Mouse (Mus musculus): ENCODE measurements around the gene Ift172.

Ift172 gene

DNA sequence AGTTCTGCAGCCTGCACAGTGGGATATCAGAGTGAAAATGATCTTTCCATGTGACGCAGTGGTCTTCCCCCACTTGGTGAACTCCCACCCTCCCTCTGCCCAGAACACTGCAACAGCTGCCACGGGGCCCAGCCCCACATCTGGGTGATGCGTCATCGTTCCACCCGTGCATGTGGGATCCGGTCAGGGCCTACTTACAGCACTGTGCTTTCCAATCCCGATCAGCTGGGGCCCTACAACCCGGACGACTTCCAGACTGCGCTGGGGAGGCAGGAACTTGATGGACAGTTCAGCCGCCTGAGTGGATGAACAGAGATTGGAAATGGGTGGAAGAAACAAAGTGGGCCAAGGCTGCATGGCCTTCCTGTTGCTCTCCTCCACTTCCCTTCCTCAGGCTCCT is 33.3 kb downstream of the Ift172 start:
- DNase-seq (ENCODE audit: low spot score in 2 of 2) = no peak

DNA sequence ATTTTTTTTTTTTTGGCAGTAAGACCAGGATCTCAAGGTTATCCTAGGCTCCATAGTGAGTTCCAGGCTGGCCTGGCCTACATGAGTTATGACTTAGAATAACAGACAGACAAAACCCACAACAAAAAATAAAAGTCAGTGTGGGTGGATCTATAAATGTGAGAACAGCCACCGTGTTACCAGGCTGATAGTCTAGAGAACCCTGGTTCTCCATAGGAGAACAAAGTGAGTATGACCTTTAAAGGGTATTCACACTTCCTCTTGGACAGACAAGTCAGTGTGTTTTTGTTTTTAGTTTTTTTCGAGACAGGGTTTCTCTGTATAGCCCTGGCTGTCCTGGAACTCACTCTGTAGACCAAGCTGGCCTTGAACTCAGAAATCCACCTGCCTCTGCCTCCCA is 34.9 kb downstream of the Ift172 start:
- DNase-seq (ENCODE audit: low spot score in 2 of 2) = no peak

DNA sequence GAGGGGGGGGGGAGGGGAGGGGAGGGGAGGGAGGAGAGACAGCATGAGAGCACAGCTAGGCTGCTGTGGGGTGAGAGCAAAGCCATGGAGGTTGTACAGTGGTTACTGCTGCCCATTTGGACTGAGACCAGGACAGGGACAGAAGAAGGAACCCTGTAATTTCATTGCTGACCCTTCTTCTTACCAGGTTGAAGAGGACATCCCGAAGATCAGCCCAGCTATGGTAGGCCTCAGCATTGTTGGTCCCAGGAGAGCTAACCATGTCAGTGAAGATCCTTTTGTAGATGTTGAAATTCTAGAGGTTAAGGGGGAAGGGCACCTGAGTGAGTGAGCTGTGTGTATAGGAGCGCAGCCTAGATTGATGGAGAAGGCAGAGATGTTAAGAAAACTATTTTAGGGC is 35.5 kb downstream of the Ift172 start:
- no peak for DNase-seq (ENCODE audit: low spot score in 2 of 2)

DNA sequence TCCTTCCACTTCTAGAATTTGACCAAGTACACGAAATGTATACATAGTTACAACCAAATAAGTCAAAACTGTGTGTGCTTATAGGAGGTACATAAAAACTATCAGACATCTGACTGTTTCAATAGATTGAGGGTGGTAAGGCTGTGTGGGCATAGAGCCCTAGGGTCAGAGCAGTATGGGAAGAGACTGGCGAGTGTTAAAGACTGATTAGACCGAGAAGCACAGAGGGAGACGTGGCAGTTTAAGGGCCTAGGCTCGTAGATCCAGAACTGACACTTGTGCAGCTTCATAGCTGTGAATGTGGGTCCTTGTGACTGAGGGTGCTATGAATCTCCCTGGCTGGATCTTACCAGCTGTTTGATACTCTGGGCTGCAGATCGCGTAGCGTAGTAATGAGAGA is 36.0 kb downstream of the Ift172 start:
- no peak for DNase-seq (ENCODE audit: low spot score in 2 of 2)

DNA sequence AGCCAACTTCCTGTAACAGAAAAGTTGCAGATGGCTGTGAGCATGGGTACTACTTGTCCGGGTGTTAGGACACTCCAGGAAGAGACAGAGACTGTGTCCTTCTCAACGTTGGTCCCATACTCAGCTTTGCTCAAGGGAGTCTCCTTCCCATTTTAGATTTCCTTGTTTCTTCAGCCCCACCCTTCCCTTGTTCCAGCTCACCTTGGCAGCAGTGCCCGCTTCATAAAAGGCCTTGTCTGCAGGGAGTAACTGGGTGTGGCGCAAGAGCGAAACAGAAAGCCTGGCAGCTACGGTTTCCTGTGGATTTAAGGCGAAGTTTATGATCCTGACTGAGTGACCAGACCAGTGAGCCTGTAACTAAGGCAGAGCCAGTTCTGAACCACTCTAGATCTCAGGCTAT is 36.5 kb downstream of the Ift172 start:
- DNase-seq (ENCODE audit: low spot score in 2 of 2) = no peak

DNA sequence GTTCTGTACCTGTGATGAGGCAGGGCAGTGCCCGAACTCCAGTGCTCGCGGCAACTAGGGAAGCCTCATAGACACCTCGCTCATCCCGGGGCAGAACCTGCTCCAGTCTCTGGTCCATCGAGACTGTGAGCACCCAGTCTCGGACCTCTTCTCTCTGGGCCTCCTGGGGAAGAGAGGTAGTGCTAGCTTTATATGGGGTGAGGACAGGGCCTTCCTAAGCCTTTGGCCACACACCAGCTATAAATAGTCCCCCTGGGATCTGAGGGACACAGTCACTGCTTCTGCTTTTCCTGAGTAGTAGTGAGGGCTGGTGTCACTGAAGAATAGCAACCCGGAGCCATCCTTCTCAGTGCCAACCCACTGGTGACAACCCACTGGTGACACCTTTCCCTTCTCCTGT is 37.1 kb downstream of the Ift172 start:
- DNase-seq (ENCODE audit: low spot score in 2 of 2) = no peak

DNA sequence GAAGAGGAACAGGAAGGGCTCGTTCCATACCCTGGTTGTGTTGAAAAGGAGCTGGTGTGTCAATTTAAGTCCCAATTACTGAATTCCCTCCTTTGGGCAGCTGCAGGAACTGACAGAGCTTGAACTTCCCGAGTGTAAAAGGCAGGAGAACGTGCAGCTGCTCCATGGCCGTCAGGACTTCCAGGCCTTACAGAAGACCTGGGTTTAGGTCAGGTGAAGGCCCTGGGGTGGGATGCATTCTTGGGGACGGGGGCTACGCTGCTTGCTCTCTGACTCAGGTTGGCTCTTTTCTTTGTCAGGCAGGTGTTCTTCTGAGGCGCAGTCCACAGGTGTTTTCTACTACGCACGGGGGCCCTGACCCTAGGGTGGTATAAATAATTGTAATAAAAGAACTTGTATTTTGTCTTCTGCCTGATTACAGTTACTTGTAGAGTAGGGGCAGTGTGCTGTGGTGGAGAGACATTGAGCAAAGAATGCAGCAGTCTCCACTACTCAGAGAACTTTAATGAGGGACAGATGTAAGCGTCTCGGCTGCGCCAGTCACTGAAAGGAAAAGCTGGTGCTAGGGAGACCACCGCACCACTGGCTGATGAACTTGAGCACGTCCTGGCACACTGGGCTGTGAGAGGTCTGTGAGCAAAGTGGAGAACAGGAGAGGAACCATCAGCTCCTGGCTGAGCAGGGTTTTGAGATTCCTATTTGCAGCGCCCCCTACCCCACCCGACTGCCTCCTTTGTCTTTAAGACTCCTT is 37.9 kb downstream of the Ift172 start:
- DNase-seq (ENCODE audit: low spot score in 2 of 2) = no peak

DNA sequence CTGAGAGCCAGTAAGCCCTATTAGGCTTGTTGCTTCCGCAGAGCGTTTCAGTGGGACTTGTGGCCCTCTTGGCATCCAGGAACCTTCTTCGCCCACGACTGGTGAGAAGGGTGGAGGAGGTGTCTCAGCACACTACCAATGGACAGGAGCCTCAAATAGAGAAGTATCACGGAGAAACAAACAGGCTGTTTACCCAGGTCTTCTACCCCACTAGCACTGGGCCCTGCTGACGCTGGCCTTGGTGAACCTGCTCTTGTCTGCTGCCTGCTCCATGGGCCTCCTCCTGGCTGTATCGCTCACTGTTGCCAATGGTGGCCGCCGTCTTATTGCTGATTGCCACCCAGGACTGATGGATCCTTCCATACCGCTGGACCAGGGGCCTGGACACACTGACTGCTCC is 38.8 kb downstream of the Ift172 start:
- no peak for DNase-seq (ENCODE audit: low spot score in 2 of 2)

DNA sequence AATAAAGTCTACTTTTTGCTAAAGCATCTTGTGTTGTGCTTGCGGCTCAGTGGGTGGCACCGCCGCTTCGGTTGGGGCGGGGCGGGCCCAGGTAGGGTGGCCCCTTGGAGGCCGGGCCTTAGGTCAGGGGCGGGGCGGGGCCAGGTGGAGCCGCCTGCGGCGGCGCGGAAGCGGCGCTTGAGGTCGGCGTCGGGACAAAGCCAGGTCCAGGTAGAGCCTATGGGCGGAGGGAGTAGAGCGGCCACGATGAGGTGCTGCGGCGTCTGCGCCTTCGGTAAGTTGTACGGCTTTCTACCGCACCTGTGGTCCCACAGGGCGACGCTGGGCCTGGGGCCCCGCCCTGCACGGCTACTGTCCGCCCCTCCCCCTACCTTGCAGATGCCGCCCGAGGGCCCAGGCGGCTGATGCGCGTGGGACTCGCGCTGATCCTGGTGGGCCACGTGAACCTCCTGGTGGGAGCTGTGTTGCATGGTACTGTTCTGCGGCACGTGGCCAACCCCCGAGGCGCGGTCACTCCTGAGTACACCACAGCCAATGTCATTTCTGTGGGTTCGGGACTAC is 39.3 kb downstream of the Ift172 start, which contains the start of gene Krtcap3:
TSS of gene Krtcap3 (plus strand) at position 151 of the 561 bp plus-strand sequence.
- no peak for DNase-seq (ENCODE audit: low spot score in 2 of 2)

DNA sequence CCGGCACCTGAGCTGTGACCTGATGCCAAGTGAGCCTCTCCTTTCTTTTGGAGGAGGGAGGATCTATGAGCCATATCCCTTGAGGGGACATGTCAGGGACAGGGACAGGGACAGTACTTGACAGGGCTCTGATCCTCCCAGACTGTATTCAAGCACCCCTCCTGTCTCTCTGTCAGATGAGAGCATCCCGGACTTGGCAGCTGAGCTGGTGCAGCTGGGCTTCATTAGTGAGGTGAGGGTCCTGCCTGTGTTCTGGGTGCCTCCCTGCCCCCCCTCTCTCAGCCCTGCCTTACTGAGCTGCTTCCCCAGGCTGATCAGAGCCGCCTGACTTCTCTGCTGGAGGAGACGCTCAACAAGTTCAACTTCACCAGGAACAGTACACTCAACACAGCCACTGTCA is 40.2 kb downstream of the Ift172 start:
- no peak for DNase-seq (ENCODE audit: low spot score in 2 of 2)

DNA sequence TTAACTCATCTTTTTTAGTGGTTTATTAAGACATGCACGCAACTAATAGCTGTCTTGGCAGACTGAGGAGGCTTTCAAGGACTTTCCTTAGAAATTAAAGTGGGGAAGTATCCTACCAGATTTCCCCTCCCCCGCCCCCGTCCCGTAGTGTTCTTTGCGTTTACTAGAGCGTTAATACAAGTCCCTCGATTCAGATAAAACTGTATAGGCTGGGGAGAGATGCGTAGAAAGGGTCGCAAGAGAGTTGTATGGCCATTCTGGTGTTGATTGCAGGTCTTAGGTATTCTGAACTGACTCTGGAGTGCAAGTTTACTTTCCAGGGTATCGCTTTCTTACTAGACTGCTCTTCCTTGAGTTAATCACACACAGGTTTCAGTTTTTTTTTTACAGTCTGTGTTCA is 48.7 kb downstream of the Ift172 start:
- DNase-seq (ENCODE audit: low spot score in 2 of 2) = no peak

DNA sequence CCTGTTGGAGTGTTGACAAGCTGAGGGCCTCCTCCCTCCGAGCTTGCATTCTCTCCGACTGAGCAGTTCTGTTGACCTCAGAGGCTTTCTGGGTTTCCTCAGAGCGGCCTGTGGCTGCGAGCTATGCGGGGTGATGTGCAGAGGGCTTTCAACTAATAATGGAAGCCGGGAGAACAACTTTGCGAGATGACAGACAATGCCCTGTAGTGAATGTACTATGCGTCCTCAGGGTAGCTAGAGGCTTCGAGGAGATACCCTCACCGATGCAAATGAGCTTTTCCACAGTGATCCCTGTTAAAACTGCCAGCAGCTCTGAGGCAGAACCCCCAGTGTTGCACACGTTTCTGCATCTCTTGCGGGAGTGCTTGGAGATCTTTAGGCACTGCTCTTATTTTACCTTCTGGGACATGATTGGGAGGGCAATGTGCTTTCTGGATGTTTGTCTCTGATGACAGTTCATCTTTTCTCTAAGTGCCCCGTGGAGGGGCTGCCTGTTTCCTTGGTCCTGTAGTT is 49.3 kb downstream of the Ift172 start:
- DNase-seq (ENCODE audit: low spot score in 2 of 2) = no peak

DNA sequence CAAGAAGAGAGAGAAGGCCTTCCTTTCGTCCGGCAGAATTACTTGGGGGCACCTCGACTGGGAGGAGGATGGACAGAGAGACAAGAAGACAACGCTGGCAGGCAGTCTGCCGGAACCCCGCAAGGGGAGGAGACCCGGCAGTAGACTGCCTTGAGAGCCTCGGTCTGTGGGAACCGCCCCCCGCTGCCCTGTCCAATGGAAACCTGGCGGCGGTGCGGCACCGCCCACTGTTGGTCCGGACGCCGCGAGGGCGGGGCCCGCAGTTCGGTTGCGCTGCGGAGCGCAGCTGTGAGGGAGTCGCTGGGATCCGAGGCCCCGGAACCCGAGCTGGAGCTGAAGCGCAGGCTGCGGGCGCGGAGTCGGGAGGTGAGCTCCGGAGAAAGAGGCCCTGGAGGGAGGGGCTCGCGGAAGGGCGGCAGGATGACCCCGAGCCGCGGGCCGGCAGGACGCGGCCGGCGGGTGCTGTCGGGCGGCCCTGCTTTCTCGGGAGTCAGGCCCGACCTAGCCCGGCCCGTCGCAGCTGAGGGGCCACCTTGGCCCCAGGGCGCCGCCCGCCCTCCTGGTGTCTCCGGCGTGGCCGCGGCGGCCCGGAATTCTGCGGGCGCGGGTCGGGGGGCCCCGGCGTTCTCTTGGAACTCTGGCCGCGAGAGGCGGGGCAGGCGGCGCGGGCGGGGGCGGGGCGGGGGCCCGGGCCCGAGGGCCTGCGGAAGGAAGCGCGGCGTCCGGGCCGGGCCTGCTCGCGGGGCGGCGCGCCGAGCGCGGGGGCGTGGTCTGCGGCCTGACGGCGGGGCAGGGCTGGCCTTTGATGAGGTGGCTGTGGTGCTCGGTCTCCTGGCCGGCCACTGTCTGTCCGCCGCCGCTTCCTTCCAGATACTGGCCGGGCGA is 50.0 kb downstream of the Ift172 start, which contains the start of the genes Nrbp1 and Gm9970:
TSS of gene Nrbp1 (plus strand) at position 228 of the 885 bp plus-strand sequence.
TSS of gene Gm9970 (minus strand) at position 596 of the 885 bp plus-strand sequence.
- peak; percentile 87 to 93 for DNase-seq (ENCODE audit: low spot score in 2 of 2)

DNA sequence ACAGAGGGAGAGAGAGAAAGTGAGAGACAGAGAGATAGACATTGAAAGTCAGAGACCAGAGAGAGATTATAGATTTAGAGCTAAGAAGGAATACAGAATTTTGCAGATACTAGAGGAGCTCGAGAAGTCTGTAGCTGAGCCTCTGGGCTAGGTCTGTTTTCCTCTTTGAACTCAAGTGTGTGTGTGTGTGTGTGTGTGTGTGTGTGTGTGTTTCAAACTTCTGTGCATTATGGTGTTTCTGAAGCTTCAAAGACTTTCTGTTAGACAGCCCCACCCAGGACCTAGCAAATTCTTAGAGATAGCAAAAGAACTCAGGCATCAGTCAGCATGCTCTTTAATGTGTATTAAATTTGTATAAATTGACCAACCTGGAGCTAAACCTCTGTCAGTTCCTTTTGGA is 64.3 kb downstream of the Ift172 start:
- no peak for DNase-seq (ENCODE audit: low spot score in 2 of 2)

DNA sequence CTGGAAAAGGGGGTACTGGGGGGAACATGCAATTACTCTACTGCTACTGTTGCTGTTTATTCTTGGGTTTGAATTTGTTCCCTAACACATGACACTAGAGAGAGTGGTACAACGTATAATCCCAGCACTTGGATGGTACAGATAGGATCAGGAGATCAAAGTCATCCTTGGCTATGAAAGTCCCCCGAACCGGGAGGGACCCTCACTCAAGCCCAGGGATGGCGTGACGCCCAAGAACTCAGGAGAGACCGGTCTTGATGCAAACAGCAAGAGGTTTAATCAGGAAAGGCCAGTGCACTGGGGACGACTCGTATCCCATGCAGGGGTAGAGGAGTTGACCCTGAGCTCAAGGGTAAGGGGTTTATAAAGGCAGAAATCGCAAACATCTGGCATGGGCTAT is 68.2 kb downstream of the Ift172 start:
- no peak for DNase-seq (ENCODE audit: low spot score in 2 of 2)

DNA sequence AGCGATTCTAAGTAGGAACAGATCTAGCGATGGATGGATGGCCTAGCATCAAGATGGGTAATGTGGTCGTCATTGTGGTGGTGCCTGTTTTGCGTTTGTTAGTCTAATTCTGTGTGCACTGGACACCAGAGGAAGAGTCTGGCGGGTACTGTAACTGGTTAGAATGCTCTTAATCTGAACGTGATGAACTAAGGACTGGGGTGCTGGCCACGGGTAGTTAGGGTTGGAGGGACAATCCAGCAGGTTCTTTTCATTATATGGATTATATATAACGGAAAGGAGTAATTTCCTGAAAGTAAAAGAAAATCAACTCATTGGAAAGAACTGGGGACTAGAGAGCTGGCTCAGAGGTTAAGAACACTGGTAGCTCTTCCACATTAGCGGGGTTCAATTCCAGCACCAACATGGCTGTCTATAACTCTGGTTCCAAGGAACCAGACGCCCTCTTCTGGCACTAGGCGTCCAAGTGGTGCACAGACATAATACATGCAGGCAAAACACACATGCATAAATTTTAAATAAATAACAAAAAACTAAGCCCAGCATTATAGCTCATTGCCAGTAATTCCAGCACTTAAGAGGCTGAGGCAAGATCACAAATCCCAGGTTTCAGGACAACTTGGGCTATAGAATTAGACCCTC is 69.5 kb downstream of the Ift172 start:
- no peak for DNase-seq (ENCODE audit: low spot score in 2 of 2)

DNA sequence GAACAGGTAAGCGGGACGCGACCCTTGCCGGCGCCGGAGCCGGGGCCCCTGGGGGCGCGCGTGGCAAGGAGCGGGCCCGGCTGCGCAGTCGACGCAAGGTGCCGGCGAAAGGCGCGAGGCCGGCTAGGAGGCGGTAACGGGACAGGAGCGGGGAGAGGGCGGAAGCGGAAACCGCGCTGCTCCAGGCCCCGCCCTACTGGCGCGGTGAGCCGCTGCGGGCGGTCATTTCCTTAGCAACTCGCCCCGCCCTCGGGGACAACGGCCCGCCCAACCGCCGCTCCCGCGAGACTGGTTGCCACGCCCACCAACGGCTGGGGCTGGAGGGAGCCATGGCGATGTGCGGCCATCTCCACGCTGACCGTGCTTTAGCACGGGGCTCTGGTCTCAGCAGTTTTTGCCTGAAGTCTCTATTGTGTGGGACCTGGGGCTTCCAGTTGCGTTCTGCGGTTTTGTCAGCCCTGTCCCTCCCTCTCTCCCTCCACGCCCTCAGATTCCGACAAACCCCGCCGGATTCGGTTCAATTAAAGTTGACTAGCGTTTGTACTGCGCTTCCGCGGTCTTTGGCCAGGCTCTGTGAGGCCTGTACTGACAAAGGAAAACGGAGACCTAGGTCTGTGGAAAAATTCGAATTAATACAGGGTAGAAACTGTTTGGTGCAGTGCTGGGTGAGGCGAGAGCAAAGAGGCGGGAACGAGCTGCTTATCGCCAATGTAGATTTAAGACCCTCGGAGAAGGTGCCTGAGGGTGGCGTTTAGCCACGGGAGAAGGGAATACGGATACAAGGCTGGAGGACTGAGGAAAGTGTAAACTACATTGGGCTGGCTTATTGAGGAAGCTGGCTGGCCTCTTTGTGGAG is 70.2 kb downstream of the Ift172 start, which contains the start of gene Ppm1g:
TSS of gene Ppm1g (minus strand) at position 240 of the 856 bp plus-strand sequence.
- peak; percentile 81 to 95 for DNase-seq (ENCODE audit: low spot score in 2 of 2)

DNA sequence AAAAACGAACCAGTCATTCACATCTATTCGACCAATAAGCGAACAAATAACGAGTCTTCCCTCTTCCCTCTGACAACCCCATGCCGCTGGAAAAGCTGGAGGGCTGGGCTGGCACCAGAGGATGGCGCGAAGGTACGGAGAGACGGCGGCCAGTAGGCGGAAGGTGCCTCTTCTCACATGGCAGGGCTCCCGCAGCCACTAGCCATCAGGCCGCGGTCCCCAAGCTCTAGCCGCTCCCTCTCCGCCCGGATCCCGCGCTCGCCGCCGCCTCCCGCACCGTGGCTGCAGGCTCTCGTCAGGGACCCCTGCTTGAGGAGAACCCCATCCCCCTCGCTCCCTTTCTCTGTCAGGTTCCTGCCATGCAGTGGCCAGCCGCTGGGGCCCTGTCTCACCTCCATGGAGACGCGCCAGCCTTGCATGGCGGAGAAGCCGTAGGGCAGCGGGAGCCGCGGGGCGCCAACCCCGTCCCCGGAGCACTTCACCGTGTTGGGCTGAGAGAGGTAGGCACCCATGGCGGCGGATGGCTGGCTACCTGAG is 70.9 kb downstream of the Ift172 start:
- DNase-seq (ENCODE audit: low spot score in 2 of 2) = peak in 1 of 2 experiments; percentile 49

DNA sequence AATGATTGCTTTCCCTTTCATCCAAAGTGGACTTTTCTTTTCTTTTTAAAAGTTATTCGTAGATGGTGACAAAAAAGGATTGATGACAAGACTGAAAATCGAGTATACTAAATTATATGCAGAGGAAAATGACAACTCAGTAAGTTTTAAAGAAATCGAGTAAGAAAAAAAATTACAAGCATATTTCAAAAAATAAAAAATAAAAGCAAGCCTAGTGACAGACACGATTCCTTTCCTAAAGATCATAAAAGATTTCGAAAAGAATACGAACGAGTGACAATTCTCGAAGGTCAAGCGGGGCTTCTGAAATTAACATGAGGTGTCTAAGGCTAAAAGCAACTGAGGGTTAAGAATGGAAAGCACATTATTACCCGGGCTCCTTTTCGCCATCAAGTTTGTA is 71.4 kb downstream of the Ift172 start:
- no peak for DNase-seq (ENCODE audit: low spot score in 2 of 2)

DNA sequence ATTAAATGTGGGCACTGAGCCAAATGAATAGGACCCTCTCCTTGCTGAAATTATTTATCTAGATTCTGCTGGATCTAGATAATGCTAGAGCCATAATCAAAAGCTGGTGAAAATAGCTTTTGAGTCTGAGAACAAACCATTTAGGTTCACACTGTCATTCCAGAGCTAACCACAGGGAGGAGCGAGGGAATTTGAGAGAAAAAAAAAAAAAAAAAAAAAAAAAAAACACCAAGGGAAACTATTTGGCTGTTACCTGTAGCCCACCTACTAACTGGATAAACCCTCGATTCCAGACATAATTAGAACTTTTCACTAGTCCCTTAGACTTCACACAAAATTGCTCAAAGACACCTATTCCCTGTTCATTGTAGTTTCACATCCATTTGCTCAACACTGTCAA is 71.8 kb downstream of the Ift172 start:
- DNase-seq (ENCODE audit: low spot score in 2 of 2) = no peak
